Mouse (Mus musculus): ENCODE measurements around the gene Gm12695.

Gene Gm12695

GRCm38 (mm10) chr4:96785086-96785485, at the start of gene Gm12695:
Gene Gm12695, minus strand, starts transcription at chr4:96785186.
- DNase-seq, result no peak

DNA sequence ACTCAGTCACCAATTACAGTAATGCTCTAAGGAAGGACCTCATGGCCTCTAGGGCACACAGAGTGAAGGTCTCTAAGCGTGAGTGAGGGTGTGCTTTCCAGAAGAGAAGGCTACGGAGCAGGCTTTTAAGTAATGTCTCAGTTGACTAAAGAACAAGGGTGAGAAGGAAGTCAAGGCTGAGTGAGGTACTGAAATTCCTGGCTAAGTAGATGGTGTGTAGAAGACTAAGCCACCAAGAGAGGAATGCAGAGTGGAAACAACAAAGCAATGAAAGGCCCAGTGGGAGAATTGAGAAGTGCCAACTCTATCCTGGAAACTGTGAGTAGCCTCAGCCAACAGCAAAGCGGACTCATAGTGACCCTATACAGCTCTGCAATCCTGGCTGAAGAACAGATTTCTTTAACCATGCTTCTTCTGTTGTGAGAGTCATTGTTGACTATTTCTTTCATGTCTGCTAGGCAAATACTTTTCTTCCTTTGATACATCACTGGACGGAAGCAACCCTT, 40.6 kb upstream of the Gm12695 start:
- DNase-seq, result no peak

- no peak for DNase-seq
Measured at GRCm38 (mm10) chr4:96806824-96807808, 22.1 kb upstream of the Gm12695 start.

DNA sequence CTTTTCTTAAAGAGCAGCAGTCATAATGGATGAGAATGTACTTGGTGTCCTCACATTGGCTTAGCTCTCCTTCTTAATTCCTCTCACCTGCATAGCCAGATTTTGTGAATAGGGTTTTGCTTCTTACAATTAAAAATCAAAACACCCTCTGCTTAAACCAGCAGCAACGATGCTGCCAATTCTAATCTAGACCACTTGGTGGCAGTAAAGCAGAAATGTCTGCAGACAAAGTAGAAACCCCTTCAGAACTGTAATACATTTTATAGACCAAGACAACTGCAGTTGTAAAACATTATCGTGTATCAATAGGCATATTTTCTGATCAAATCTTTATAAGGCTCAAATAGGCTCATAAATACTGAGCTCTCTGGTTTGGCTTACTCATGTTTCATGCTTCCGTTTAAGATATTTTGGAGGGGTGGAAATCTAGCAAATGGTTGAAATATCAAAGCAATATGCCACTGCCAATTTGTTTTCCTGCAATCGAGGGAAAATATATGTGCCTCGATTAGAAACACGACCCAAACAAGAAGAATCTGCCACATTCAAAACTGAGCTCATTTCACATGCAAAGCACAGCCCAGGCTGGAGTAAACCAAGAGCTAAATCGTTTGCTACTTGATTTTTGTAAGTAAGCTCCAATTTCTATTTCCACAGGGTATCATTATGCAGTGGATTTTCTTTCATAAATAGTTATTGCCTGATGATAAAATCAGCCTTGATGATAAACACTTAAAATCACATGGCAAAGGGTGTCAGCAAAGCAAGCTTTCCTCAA, 14.6 kb upstream of the Gm12695 start:
- DNase-seq, result peak; percentile 30 to 65

DNA sequence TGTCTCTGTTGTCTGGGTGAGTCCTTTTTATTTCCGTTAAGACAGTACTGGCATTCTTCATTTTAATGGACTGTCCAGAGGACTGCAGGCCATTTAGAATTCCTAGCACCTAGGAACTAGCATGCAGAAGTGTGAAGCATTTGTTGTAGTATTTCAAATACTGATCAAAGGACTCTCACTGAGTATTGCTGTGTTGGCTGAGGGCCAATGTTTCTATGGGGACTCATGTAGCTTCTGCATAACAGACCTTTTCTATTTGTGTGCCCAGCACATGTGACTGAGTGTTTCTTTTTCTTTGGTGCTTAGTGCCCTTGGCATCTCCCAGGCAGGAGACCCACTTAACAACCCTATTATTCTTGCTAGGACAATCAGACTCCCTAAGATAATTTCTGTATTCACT, 12.6 kb upstream of the Gm12695 start:
- peak in 1 of 2 experiments; percentile 7 for DNase-seq

DNA sequence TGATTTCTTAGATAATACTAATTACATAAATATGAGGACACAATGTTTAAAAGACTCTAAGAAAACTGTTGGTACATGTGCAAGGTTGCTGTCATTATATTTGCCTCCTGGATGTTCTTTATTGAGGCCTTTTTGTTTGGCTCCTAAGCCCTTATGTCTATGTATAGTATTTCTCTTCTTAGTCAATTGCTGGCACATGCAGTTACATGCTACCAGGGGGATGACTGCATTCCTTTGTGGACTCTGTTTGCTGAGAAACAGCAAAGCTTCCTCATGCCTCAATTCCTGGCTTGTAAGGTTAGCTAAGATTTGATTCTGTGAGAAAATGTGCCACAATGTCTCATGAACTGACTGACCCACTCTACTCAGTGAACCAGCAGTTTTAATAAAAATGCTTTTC, 6.3 kb upstream of the Gm12695 start:
- DNase-seq, result no peak

- DNase-seq, result no peak
Measured at GRCm38 (mm10) chr4:96789905-96790304, 4.9 kb upstream of the Gm12695 start.

- no peak for DNase-seq
Measured at GRCm38 (mm10) chr4:96786610-96787009, 1.6 kb upstream of the Gm12695 start.

- peak; percentile 82 to 84 for DNase-seq
Measured at GRCm38 (mm10) chr4:96772966-96773566, 11.9 kb downstream of the Gm12695 start.

DNA sequence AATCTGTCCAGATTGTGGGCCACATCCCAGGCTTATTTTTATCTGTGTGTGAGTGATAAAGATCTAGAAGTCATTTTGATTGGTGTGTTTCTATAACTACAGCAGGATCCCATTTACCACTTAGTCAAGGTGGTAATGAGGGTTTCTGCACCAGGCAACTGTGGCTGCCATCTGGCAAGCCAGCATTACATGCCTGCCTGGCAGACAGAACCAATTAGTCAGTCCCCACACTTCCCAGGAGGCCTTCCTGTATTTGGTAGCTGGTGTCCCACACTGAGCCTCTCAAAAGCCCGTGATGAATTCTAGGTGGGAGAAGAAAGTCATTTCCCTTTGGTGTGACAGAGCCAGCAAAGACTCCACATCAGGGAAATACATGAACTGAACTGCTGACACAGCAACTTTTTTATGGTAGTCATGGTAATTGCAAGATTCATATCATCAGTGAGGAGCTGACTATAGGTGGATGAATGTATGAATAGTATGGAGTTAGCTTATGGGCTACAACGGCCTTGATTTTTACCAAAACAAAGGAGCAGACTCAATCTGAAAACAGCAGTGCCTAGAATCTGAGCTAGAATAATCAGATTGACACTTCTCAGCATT, 18.5 kb downstream of the Gm12695 start:
- peak; percentile 58 to 71 for DNase-seq

DNA sequence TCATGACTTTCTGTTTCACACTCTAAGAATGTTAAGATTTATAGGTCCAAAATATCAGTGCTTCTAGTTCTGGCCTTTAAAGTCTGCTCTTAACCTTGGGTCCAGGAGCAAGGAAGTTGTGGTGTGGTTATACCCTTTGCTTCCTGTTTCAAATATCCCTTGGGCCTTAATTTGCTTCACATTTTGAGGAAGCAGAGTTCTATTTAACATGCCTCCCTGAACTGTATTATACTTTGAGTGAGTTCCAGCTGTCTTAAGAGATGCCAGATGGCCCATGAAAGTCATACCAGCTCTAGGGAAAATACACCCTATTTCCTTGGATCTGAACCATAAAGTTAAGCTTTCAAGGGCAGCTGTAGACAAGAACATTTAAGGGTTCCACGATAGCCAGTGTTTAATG, 33.0 kb downstream of the Gm12695 start:
- DNase-seq, result no peak

DNA sequence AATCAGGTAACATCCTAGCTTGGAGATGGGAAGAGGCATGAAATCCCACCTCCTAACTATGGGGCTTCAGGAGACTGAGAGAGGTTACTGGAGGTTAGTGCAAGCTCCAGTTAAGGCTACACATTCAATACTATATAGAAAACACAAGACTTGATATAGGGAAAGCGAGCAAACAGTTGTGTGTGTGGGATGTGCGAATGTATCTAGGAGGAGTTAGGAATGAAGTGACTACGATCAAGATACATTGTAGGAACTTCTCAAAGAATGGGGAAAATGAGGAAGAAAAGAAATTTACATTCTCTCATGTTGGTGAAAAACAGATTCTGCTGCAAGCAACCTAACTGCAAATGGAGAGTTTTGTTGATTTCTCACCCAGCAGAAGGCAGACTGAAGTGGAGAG, 44.5 kb downstream of the Gm12695 start:
- DNase-seq, result no peak

GRCm38 (mm10) chr4:96729256-96729655, 55.7 kb downstream of the Gm12695 start:
- no peak for DNase-seq

DNA sequence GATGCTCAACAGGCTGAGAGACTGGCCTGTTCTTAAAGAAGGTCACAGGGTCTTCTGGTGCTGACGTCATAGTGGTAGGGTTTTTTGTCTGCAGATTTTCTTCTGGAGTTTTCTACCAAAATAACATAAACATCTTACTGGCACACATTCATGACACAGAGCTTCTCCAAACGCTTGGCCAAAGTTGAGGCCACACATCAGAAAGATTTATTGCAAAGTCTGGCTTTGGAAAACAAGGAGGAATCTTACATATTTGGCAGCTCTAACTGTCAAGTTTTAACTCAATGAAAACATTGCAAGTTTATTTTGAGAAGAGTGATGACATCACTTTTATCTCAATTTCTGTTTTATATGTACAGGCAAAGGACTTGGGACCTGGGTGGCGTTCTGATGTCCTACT, 56.8 kb downstream of the Gm12695 start:
- DNase-seq, result no peak

- no peak for DNase-seq
Measured at GRCm38 (mm10) chr4:96725415-96726055, 59.5 kb downstream of the Gm12695 start.

DNA sequence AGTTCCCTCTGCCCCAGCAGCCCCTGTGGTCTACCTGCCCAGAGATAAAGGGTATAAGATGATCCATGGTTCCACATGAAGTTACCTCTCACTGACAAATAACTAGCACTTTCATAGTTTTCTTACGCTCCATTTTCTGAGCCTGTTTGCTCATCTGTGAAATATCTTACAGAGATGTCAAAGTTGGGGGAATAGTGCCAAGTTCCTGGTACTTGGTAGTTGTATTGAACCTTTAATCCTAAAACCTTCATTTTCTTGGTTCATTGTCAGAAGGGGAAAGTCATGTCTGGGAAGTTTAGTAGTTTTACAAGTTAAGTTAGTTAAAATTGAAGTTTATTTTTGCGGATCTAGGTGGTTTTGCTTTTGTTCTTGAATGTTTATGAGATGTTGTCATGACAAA, 62.7 kb downstream of the Gm12695 start:
- no peak for DNase-seq

GRCm38 (mm10) chr4:96718977-96719966, 65.7 kb downstream of the Gm12695 start:
- DNase-seq, result peak in 1 of 2 experiments; percentile 12

DNA sequence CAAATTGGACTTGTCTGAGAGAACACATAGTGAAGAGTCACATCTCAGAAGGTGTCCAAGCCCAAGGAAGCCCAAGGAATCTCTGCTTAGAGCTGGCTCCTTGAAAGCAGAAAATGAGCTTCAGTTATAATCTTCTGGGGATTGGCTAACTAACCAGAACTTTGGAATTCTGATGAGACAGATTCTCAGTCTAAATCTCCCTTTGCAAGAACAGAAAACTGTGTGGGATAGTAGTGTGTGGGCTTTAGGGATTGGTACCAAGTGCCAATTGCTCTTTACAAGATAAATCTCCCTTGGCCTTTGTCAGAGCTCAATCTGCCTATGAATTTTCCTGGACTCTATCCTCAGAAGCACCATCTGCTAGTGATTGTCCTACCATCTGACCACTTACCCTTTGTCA, 66.5 kb downstream of the Gm12695 start:
- DNase-seq, result no peak

- peak; percentile 66 to 78 for DNase-seq
Measured at GRCm38 (mm10) chr4:96705281-96705951, 79.6 kb downstream of the Gm12695 start.

GRCm38 (mm10) chr4:96698218-96698561, 86.8 kb downstream of the Gm12695 start:
- DNase-seq, result no peak
